Mouse (Mus musculus) mouse embryonic stem cell (cell line): ENCODE data around the gene Mex3d.

Source experiments
- in situ Hi-C, 2 experiments: fragments of 300-500 bp; cut with MboI; formaldehyde crosslinking; loops; 1 replicate in 1 of 2; 3 replicates in 1 of 2; pipeline ENCODE4 v1.14.3; 2019 to 2020; ENCODE audit warnings: low sequenced_read_pairs in 2 of 2, low pct_unique_long_range_greater_than_20kb in 1 of 2, mixed read lengths in 1 of 2; ENCODE audit not compliant: unreplicated experiment in 1 of 2

Mex3d gene

DNA sequence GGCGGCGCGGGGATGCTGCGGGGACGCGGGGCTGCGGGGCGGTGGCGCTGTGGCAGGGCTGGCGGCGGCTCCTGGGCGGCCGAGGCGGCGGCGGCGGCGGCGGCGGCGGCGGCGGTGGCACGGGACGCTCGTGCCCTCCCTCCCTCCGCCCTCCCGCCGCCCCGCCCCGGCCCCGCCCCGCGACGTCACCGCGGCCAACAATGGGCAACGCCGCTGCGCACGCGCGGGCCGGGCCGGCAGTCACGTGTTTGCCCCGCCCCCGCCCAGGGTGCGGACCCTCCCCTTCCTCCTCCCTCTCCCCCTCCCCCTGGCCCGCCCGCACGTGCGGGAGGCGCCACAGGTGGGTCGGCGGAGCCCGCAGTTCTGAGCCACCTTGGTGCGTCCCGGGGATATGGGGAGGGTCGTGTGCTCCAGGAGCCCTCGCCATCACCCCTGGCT is at the start of gene Mex3d:
TSS of gene Mex3d (minus strand) at position 138 of the 438 bp plus-strand sequence.
- in situ Hi-C loops: no loop called here

GRCm38 (mm10) chr10:80436276-80436675 is 48.8 kb upstream of the Mex3d start:
- in situ Hi-C loops: no loop called here

DNA sequence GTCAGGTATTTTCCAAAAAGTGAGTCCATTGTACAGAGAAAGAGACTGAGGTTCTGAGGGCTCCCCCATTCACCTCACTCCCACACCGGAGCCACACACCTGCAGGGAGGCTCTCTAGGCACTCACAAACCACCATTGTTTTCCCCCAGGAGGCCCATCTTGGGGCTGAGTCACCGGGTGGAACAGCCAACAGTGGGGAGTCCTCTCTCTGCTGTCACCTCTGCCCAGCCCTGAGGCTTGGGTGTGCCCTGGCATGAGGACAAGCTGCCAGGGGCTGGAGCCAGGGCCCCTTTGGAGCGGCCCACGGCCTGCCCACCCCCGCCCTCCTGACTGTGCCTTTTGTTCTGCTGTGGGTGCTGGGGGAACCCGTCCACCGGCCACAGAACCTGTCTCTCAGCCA is 48.3 kb upstream of the Mex3d start:
- in situ Hi-C loops: no loop called here

DNA sequence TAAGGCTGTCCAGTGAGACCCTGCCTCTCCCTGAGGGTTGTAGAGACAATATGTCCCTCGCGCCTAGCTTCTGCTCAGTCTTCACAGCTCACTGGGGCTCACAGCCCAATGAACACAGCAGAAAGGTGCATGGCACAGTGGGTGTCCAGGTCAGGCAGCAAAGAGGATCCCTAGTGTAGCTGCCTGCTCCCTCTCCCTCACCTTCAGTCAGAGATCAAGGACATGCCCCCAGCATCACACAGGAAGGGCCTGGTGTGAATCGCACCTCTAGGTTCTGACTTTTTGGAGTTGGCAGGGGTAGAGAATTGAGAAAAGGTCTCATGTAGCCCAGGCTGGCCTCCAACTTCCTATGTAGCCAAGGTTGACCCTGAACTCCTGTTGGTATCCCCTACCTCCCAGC is 47.4 kb upstream of the Mex3d start:
- in situ Hi-C loops: no loop called here

DNA sequence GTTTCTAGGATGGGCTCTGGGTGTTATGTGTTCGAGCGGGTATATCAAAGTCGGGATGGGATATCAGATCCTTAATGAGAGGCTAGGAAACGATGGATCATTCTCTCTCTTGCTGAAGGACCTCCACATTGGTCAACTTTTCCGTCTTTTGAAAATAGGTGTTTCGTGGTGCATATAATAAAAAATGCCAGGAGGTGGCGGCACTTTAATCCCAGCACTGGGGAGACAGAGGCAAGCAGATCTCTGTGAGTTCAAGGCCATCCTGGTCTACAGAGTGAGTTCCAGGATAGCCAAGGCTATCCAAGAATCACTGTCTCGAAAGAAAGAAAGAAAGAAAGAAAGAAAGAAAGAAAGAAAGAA is 46.8 kb upstream of the Mex3d start:
- in situ Hi-C loops: no loop called here

GRCm38 (mm10) chr10:80433513-80434232 is 46.2 kb upstream of the Mex3d start, which contains the start of gene Tcf3:
Tcf3 (minus strand) TSS chr10:80433647.
- in situ Hi-C loops: no loop called here

- in situ Hi-C loops: no loop called here
Measured at GRCm38 (mm10) chr10:80432936-80433512, 45.6 kb upstream of the Mex3d start.

DNA sequence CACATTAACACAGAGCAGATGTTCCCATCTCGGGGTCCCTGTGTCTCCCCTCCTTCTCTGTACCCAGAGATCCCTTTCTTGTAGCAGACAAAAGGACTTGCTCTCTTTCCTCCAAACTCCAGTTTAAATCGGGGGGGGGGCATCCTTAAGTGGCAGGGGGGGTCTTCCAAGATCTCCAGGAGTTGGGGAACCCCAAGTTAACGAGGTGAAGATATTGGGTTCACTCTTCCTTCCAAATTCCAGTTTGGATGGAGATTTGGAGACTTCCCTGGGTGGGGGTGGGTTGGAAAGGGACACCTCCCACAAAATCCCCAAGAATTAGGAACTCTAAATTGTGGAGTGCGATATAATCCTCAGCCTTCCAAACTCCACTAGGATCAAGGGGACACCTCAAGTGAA is 44.9 kb upstream of the Mex3d start:
- in situ Hi-C loops: no loop called here

DNA sequence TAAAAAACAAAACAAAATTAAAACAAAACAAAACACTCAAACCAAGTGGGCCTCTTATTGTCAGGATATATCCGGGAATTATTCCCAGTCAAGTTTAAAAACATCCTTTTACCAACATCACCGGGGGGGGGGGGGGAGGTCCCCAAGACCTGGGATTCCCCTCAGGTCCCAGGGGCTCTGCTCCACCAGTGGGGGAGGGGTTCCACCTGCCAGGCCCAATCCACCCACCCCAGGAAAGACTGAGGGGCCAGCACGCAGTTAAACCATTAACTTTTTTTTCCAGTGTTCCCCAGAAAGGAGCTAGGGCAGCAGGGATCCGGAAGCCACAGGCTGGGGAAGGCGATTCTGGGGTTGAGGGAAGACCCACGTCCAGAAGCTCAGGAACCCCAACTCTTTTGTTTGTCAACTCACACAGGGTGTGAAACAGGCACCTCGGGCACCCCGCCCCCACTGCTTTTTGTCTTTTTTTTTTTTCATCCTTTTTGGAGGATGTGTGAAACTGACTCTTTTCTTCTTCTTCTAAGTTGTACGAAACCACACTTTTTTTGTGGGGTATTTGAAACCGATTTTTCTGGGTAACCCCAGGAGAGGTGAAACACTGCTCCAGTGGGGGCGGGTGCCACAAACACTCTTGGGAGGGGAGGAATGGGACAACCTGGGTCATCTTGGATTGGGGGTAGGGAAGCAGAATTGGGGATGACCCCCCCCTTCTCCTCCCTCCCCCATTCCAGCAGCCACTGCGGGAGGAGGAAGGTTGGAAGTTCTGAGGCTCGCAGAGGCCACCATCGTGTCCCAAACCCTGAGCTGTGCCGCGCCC is 44.3 kb upstream of the Mex3d start:
- in situ Hi-C loops: no loop called here

- in situ Hi-C loops: no loop called here
Measured at GRCm38 (mm10) chr10:80430375-80430980, 43.0 kb upstream of the Mex3d start.

DNA sequence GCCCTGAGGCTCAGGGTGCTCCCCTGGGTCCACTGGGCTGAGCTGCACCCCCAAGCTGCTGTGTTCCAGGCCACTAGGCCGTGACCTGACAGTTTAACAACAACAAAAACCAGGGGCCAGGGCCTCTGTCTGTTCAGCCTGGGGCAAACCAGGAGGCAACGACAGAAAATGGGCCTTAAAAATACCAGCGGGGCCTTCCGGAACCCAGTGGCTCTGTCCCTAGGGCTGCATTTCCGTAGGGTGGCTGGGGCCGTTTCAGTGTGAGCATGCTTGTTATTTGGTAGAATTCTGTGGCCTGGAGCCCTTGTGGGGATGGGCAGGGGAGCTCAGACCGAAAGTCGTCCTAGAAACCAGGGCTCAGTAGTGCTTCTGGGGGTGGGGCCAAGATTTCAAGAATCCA is 42.3 kb upstream of the Mex3d start:
- in situ Hi-C loops: no loop called here

DNA sequence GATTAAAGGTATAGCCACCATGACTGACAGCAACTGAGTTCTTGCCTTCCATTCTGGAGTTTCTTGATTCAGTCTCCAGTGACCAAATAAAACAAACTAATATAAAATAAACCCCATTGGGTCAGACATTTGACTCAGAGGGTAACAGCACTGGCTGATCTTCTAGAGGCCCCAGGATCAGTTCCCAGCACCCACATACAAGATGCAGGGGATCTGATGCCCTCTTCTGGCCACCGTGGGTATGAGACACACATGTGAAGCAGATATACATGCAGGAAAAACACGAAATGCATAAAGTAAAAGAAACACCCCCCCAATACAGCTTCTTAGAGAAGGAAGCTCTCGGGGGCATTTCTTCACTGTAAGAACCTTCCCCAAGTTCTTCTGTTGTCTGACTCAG is 37.6 kb upstream of the Mex3d start:
- in situ Hi-C loops: no loop called here

- in situ Hi-C loops: no loop called here
Measured at GRCm38 (mm10) chr10:80423562-80423961, 36.1 kb upstream of the Mex3d start.

DNA sequence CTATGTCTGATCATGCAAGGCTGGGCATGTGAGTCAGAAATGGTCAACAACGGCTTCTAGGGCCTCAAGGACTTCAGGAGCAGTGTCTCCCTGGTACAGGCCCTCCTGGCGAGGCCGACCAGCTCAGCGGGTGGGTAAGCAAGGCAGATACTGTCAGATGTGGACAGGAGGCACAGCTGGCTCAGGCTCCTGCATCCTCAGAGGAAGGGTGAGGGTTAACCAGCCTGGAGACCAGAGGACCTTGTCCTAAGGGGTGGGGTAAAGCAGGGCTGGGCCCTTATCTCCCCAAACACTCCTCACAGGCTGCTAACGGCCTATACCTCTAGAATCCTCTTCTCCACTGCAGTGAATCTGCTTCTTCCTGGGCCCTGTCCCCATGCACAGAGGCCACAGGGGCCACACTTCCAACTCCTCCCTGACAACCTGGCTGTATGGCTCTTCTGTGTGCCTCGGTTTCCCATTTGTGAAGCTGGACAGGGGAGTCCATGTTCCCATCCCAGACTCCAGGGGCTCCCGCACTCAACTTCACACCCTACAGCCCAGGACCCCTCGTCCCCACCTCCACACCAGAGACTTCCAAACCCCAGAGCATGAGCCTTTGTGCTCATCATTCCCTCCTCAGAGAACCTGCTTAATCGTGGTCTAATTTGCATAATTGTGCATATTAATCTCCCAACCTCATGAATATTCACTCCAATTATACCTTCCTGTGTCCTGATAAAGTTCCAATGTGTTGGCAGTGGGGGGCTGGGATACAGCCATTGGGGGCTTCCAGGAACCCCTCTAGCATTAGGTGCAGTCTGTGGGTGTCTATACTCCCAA is 34.4 kb upstream of the Mex3d start:
- in situ Hi-C loops: no loop called here

DNA sequence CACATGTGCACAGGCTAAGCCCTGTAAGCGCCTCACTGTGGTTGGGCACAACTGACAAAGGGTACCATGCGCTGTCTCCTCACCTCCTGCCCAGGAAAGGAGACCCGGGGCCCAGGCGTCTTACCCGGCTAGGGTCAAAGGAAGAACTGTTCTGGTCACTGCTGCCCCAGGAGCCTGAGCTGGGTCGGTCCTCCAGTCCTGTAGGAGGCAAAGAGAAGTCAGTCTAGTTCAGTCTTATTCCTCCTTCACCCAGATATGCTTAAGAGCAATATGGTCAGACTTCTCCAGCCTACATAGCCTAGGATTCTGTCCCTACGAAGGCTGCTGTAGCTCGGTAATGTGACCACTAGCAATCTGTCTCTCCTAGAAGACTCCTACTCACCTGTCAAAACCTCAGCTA is 33.7 kb upstream of the Mex3d start:
- in situ Hi-C loops: no loop called here

DNA sequence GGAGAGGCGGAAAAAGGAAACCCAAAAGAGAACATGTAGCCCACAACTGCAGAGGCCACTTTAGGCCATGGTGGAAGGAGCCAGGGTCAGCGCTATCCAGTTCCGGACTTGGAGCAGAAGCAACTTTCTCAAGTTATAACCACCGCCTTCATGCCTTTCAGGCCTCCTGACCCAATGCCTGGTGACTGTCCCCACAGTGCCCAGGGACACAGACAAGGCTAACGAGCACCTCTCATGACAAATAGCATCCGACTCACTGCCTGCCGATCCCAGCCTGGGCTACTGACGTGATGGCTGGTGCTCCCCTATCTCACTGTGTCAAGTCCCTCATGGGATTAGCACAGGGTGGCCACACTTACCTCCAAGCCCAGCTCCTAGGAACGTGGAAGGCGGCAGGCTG is 33.3 kb upstream of the Mex3d start:
- in situ Hi-C loops: no loop called here

GRCm38 (mm10) chr10:80419419-80419818 is 32.0 kb upstream of the Mex3d start:
- in situ Hi-C loops: no loop called here

DNA sequence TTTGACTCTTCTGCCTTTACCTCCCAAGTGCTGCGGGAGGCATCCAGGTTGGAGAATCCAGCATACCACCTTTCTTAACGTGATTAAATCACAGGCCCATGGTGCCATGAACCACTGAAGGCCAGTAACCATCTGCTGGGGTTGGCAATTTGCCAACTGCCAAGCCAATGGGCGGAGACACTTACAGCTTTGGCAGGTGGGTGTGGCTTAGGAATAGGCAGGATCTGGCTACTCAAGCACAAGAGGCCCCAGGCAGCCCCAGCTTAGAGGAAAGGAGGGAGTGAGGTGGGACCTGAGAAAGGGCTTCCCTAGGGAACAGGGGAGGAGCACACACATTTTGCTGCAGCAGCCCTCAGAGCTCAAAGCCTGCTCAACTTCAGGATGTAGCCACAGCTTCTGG is 30.9 kb upstream of the Mex3d start:
- in situ Hi-C loops: no loop called here
